Mouse (Mus musculus) stomach, postnatal 0 days (tissue): ENCODE results near the gene Spry1. TPM values are rescaled to one million over a fixed set of nuclear protein-coding genes. Genes with fewer than 3 reads are reported as not detected.

Experiments used
- ATAC-seq: fragments of 200-750 bp; cut with Nextera tagmentation; 2 replicates; pipeline ENCODE4 v1.8.0; 2017; ENCODE audit not compliant: low FRiP score, low TSS enrichment
- DNase-seq: peaks from one replicate; pipeline ENCODE4 v3.0.0-alpha.2; 2016; ENCODE audit warnings: low spot score
- H3K27ac ChIP-seq: fragments of 300-500 bp; sonication (generic); replicated peaks from 2 replicates; pipeline ENCODE4 v1.5.1; 2014; ENCODE audit warnings: mild to moderate bottlenecking, control low read depth
- H3K27me3 ChIP-seq: fragments of 300-500 bp; sonication (generic); 2 replicates; pipeline ENCODE4 v1.6.1; 2014; ENCODE audit warnings: low read length; ENCODE audit not compliant: control insufficient read depth, insufficient read depth
- H3K36me3 ChIP-seq: fragments of 300-500 bp; sonication (generic); 2 replicates; pipeline ENCODE4 v1.6.1; 2014; ENCODE audit warnings: low read length, mixed read lengths; ENCODE audit not compliant: control insufficient read depth, insufficient read depth
- H3K4me1 ChIP-seq: fragments of 300-500 bp; sonication (generic); replicated peaks from 2 replicates; pipeline ENCODE4 v1.6.1; 2014; ENCODE audit warnings: antibody characterized with exemption; ENCODE audit not compliant: control insufficient read depth, insufficient read depth
- H3K4me2 ChIP-seq: fragments of 300-500 bp; sonication (generic); replicated peaks from 2 replicates; pipeline ENCODE4 v1.6.1; 2014; ENCODE audit warnings: low read depth, mild to moderate bottlenecking, control low read depth, moderate library complexity
- H3K4me3 ChIP-seq: fragments of 300-500 bp; sonication (generic); 2 replicates; pipeline ENCODE4 v1.5.1; 2014; ENCODE audit warnings: low read depth, low read length, control low read depth
- H3K9ac ChIP-seq: fragments of 300-500 bp; sonication (generic); 2 replicates; pipeline ENCODE4 v1.6.1; 2014; ENCODE audit warnings: mild to moderate bottlenecking, low read length, control low read depth, mixed read lengths
- H3K9me3 ChIP-seq: fragments of 300-500 bp; sonication (generic); 2 replicates; pipeline ENCODE4 v1.6.1; 2016; ENCODE audit warnings: low read length; ENCODE audit not compliant: control insufficient read depth
- CTCF ChIP-seq: IDR thresholded peaks from 2 replicates; pipeline ENCODE4 v1.5.1; 2016; ENCODE audit warnings: antibody characterized with exemption, low read depth, mild to moderate bottlenecking, moderate library complexity
- EP300 ChIP-seq: optimal IDR thresholded peaks from 2 replicates; pipeline ENCODE3; 2016; ENCODE audit warnings: antibody characterized with exemption
- WGBS: fragments of 180-500 bp; shearing (Covaris S2); extraction: QIAGEN DNeasy Blood & Tissue Kit; methylation state at CpG from one replicate; pipeline ENCODE4 v1.1.7; 2014; 5-methylcytosine and 5-hydroxymethylcytosine counted together
- polyA plus RNA-seq: library from polyadenylated mRNA; unstranded; fragments of >200 nt; fragmentation: Nextera tagmentation; extraction: Ambion mirVana; gene quantifications from 2 replicates; pipeline ENCODE4 v1.2.1, GENCODE M21; 2015

Spry1 gene
- polyA plus RNA-seq, 1 experiment from 2014 or later: 9.4 TPM

- ATAC-seq: 0 out of 2 replicates have a peak, but pooled peaks have one; percentile 29
- H3K4me1 ChIP-seq: 0 out of 2 replicates have a peak, but pooled peaks cover 3% of the 10 kb centered on the region
- H3K4me3 ChIP-seq: no peak overlapping the region
- H3K27ac ChIP-seq: no peak overlapping the region
- no peak overlapping the region for H3K4me2 ChIP-seq
- WGBS: 54% methylated on average over 6 of the region's 6 CpGs
- H3K27me3 ChIP-seq: no peaks in the 10 kb centered on the region
- peaks cover 2% of the 10 kb centered on the region; the same call in 1 of the 2 replicates for H3K36me3 ChIP-seq
- DNase-seq: peak; percentile 67
- no peak overlapping the region for H3K9ac ChIP-seq
- TF ChIP-seq CTCF (no peak), EP300 (no peak)
- H3K9me3 ChIP-seq: no peaks in the 10 kb centered on the region
Measured at GRCm38 (mm10) chr3:37649281-37649680, 9.5 kb downstream of the Spry1 start.

- no peaks in the 10 kb centered on the region for H3K9me3 ChIP-seq
- ATAC-seq: peak; percentile 13; the same call in 1 of the 2 replicates
- DNase-seq: peak; percentile 60
- H3K4me3 ChIP-seq: no peak overlapping the region
- 59% methylated on average over 9 of the region's 9 CpGs for WGBS
- H3K27ac ChIP-seq: peak overlapping the region; percentile 49
- H3K4me2 ChIP-seq: no peak overlapping the region
- no peaks in the 10 kb centered on the region for H3K27me3 ChIP-seq
- H3K4me1 ChIP-seq: no peaks in the 10 kb centered on the region
- no peak overlapping the region for H3K9ac ChIP-seq
- TF ChIP-seq CTCF (no peak), EP300 (no peak)
- no peaks in the 10 kb centered on the region for H3K36me3 ChIP-seq
Measured at GRCm38 (mm10) chr3:37652537-37652936, 12.8 kb downstream of the Spry1 start.

- peak overlapping the region; percentile 48 for H3K4me2 ChIP-seq
- WGBS: 4% methylated on average over 16 of the region's 16 CpGs
- peak; percentile 69 for DNase-seq
- peak overlapping the region; percentile 19; the same call in 1 of the 2 replicates for H3K9ac ChIP-seq
- peak overlapping the region; percentile 85 for H3K27ac ChIP-seq
- no peaks in the 10 kb centered on the region for H3K9me3 ChIP-seq
- no peaks in the 10 kb centered on the region for H3K36me3 ChIP-seq
- H3K4me1 ChIP-seq: no peaks in the 10 kb centered on the region
- H3K4me3 ChIP-seq: peak overlapping the region; percentile 31
- no peaks in the 10 kb centered on the region for H3K27me3 ChIP-seq
- ATAC-seq: peak; percentile 72
- TF ChIP-seq CTCF (no peak), EP300 (no peak)
Measured at GRCm38 (mm10) chr3:37653935-37654729, 14.4 kb downstream of the Spry1 start.

- Histone ChIP-seq H3K36me3 (no peaks in the 10 kb centered on the region), H3K27ac (no peak overlapping the region), H3K9me3 (no peaks in the 10 kb centered on the region), H3K4me3 (no peak overlapping the region), H3K27me3 (no peaks in the 10 kb centered on the region), H3K4me2 (peak overlapping the region; percentile 48), H3K9ac (no peak overlapping the region), H3K4me1 (no peaks in the 10 kb centered on the region)
- DNase-seq (no peak), ATAC-seq (no peak)
- no peak for TF ChIP-seq EP300
- no peak for TF ChIP-seq CTCF
- WGBS: 55% methylated on average over 6 of the region's 6 CpGs
Measured at GRCm38 (mm10) chr3:37654787-37655186, 15.0 kb downstream of the Spry1 start.

GRCm38 (mm10) chr3:37655933-37656633 lies 16.3 kb downstream of the Spry1 start:
- WGBS: 41% methylated on average over 20 of the region's 20 CpGs
- no peak for ATAC-seq
- Histone ChIP-seq H3K27ac (no peak overlapping the region), H3K9me3 (no peaks in the 10 kb centered on the region), H3K4me3 (no peak overlapping the region), H3K36me3 (no peaks in the 10 kb centered on the region), H3K4me1 (no peaks in the 10 kb centered on the region), H3K27me3 (no peaks in the 10 kb centered on the region), H3K4me2 (peak overlapping the region; percentile 25), H3K9ac (no peak overlapping the region)
- no peak for TF ChIP-seq EP300
- TF ChIP-seq CTCF: no peak
- no peak for DNase-seq

GRCm38 (mm10) chr3:37657009-37657408 lies 17.3 kb downstream of the Spry1 start:
- TF ChIP-seq EP300 (peak; percentile 53), CTCF (no peak)
- H3K27me3 ChIP-seq: no peaks in the 10 kb centered on the region
- no peak overlapping the region for H3K4me2 ChIP-seq
- peak overlapping the region; percentile 45; the same call in 1 of the 2 replicates for H3K27ac ChIP-seq
- H3K9ac ChIP-seq: no peak overlapping the region
- 34% methylated on average over 8 of the region's 8 CpGs for WGBS
- H3K4me1 ChIP-seq: no peaks in the 10 kb centered on the region
- no peaks in the 10 kb centered on the region for H3K36me3 ChIP-seq
- no peak overlapping the region for H3K4me3 ChIP-seq
- DNase-seq: peak; percentile 50
- no peak for ATAC-seq
- no peaks in the 10 kb centered on the region for H3K9me3 ChIP-seq
